Mouse (Mus musculus) CH12.LX (cell line): ENCODE measurements around the gene Lmf1.

Experiments
- CHD2 ChIP-seq: IDR thresholded peaks from 2 replicates; pipeline ENCODE4 v1.6.1; 2011; ENCODE audit warnings: low read length, improper control_type of control experiment
- CTCF ChIP-seq, 2 experiments: IDR thresholded peaks in 1 of 2; conservative IDR thresholded peaks in 1 of 2; 2 replicates each; pipeline ENCODE4 v1.5.1; 2011 to 2012; ENCODE audit warnings: low read depth in 2 of 2, low read length in 2 of 2, improper control_type of control experiment in 1 of 2, inconsistent platforms in 1 of 2, mild to moderate bottlenecking in 1 of 2, moderate library complexity in 1 of 2
- HCFC1 ChIP-seq: IDR thresholded peaks from 2 replicates; pipeline ENCODE4 v1.6.1; 2012; ENCODE audit warnings: low read depth, mild to moderate bottlenecking, inconsistent platforms, low read length, improper control_type of control experiment
- MAX ChIP-seq: IDR thresholded peaks from 2 replicates; pipeline ENCODE4 v1.6.1; 2011; ENCODE audit warnings: low read length, improper control_type of control experiment
- NELFE ChIP-seq: IDR thresholded peaks from 2 replicates; pipeline ENCODE4 v1.6.1; 2011; ENCODE audit warnings: low read depth, low read length, improper control_type of control experiment
- PAX5 ChIP-seq: IDR thresholded peaks from 2 replicates; pipeline ENCODE4 v1.6.1; 2012; ENCODE audit warnings: low read length, inconsistent platforms, mixed read lengths
- POLR2A ChIP-seq: IDR thresholded peaks from 2 replicates; pipeline ENCODE4 v1.6.1; 2011; ENCODE audit warnings: low read depth, mild to moderate bottlenecking, improper control_type of control experiment, low read length
- POLR2AphosphoS2 ChIP-seq: IDR thresholded peaks from 2 replicates; pipeline ENCODE4 v1.6.1; 2011; ENCODE audit warnings: low read depth, low read length, improper control_type of control experiment
- SMC3 ChIP-seq: IDR thresholded peaks from 2 replicates; pipeline ENCODE4 v1.6.1; 2011; ENCODE audit warnings: low read depth, low read length, improper control_type of control experiment
- USF1 ChIP-seq: IDR thresholded peaks from 2 replicates; pipeline ENCODE4 v1.6.1; 2014; ENCODE audit warnings: low read depth, mild to moderate bottlenecking, inconsistent platforms, low read length, improper control_type of control experiment

- TF ChIP-seq MAX: no peak
- no peak for TF ChIP-seq NELFE
- no peak for TF ChIP-seq POLR2A
- no peak for TF ChIP-seq CTCF (conservative IDR thresholded peaks at IDR 0.05 in 1 of 2, IDR thresholded peaks at IDR 0.05 in 1 of 2; ENCODE audit: low read depth in 2 of 2, low read length in 2 of 2)
- TF ChIP-seq CHD2: no peak
- no peak for TF ChIP-seq PAX5
- TF ChIP-seq POLR2AphosphoS2: no peak
- no peak for TF ChIP-seq HCFC1
- no peak for TF ChIP-seq USF1
- TF ChIP-seq SMC3: no peak
Observed at GRCm38 (mm10) chr17:25672982-25673381, 94.1 kb downstream of the Lmf1 start.
